In genomic region chrX:36804196-36804595, GRCm38 (mm10) we compare ENCODE assay signal across 11 mouse cellular contexts. TPM values are rescaled to one million over a fixed set of nuclear protein-coding genes. Genes with fewer than 3 reads are reported as not detected.
DNase-seq lines count a peak whose midpoint lies in the region; ATAC-seq lines count a peak whose summit lies in the region.
"Had no signal": no experiment of that assay in that cellular context is flagged by ENCODE, and none has a peak within 500 bp of the region (broad histone marks: within the 10 kb centered on the region; RNA-seq: fewer than 3 reads in every experiment).

No protein-coding gene starts in this region.

- no peaks in the 10 kb centered on the region for H3K4me1 ChIP-seq in hindbrain, embryonic 14.5 days (replicated peaks; ENCODE audit: control insufficient read depth, insufficient read depth, low read length)

- no peak for ATAC-seq in activated CD4-positive, CD25-positive, alpha-beta regulatory T cell, adult 4 months
- ATAC-seq in hindbrain, embryonic 14.5 days (ENCODE audit: low FRiP score): no peak
- ATAC-seq: forebrain, embryonic 14.5 days had no signal

- peaks cover under 1% of the 10 kb centered on the region; the same call in 1 of the 2 replicates for H3K36me3 ChIP-seq in hindbrain, embryonic 14.5 days (replicated peaks; ENCODE audit: control insufficient read depth, insufficient read depth)

- intact Hi-C loops in heart, postnatal 36 days (cut with DNase I): no loop called here

- H3K9me3 ChIP-seq in hindbrain, embryonic 14.5 days (ENCODE audit: control insufficient read depth, low read length): no peaks in the 10 kb centered on the region

- no peak overlapping the region for H3K9ac ChIP-seq in hindbrain, embryonic 14.5 days

- peak; percentile 45 for DNase-seq in adrenal gland, adult 8-10 months
- DNase-seq in adrenal gland, adult 18-20 months (ENCODE audit: low spot score in 2 of 2): no peak
- peak; percentile 23 for DNase-seq in adrenal gland, postnatal 25 days
- DNase-seq in heart, postnatal 36 days: peak; percentile 34 to 38
- peak; percentile 32 for DNase-seq in lung, postnatal 14 days
- no peak for DNase-seq in thymus, postnatal 4 days
- DNase-seq in hindbrain, embryonic 14.5 days (ENCODE audit: low spot score): no peak
- DNase-seq: cerebellum, adult 9-10 months; liver had no signal

- no peaks in the 10 kb centered on the region for H3K27me3 ChIP-seq in hindbrain, embryonic 14.5 days (ENCODE audit: control insufficient read depth, insufficient read depth, low read length)

- 77% methylated on average over 5 of the region's 5 CpGs for WGBS in hindbrain, embryonic 14.5 days

- no peak overlapping the region for H3K4me2 ChIP-seq in hindbrain, embryonic 14.5 days (replicated peaks)

- H3K27ac ChIP-seq in hindbrain, embryonic 14.5 days: no peak overlapping the region

- no peak overlapping the region for H3K4me3 ChIP-seq in hindbrain, embryonic 14.5 days (replicated peaks; ENCODE audit: low read length)

RNA-seq across cellular contexts. Expression of gene Slc25a5, which starts 8.7 kb away (rescaled TPM):
- total RNA-seq in adrenal gland, adult 8-10 months (2022): 100 to 1,000 TPM; 317 to 419 (median 366) TPM
- total RNA-seq in adrenal gland, adult 18-20 months (2021): 100 to 1,000 TPM; 441 to 551 TPM
- total RNA-seq in adrenal gland, postnatal 25 days (2021): 414 and 427 TPM in 2 replicates
- 100 to 1,000 TPM; 374 to 455 TPM for total RNA-seq in heart, postnatal 36 days (2021)
- 1,000 to 10,000 TPM; 1,556 to 1,740 TPM for polyA plus RNA-seq in activated CD4-positive, CD25-positive, alpha-beta regulatory T cell, adult 4 months (2017; shearing (Covaris generic))
- polyA plus RNA-seq in hindbrain, embryonic 14.5 days (2014; fragmentation: Nextera tagmentation; extraction: Ambion mirVana): 568 TPM in 2 replicates

Comparison
In these comparisons a context has a peak if more than half of its experiments do, and no peak if none do; other contexts are left out.
1. DNase-seq: peak in adrenal gland, adult 8-10 months (single experiment), adrenal gland, postnatal 25 days (single experiment), heart, postnatal 36 days (2 of 2) and lung, postnatal 14 days (single experiment); none in adrenal gland, adult 18-20 months (0 of 2), thymus, postnatal 4 days (single experiment) and hindbrain, embryonic 14.5 days (single experiment).